Mouse (Mus musculus) megakaryocyte, embryonic 14.5 days (primary cell): ENCODE results near the gene B4galt2.

Experiments
- FLI1 ChIP-seq: IDR thresholded peaks from 2 replicates; pipeline ENCODE4 v1.6.1; 2012; ENCODE audit warnings: low read length, inconsistent platforms, mixed read lengths
- GATA1 ChIP-seq: IDR thresholded peaks from 3 replicates; pipeline ENCODE4 v1.6.1; 2012; ENCODE audit warnings: mixed read lengths, low read length, inconsistent platforms, borderline replicate concordance

- no peak for TF ChIP-seq GATA1
- TF ChIP-seq FLI1, result no peak
Observed at GRCm38 (mm10) chr4:117928699-117929241, 45.5 kb upstream of the B4galt2 start.
